Mouse (Mus musculus) ES-Bruce4 (cell line): ENCODE data around the gene Tmx2. TPM values are rescaled to one million over a fixed set of nuclear protein-coding genes. Genes with fewer than 3 reads are reported as not detected.
A peak's percentile ranks its signal among the peaks of the same experiment; 100 is the strongest.

Experiments used
- H3K27ac ChIP-seq: 2 replicates; pipeline ENCODE4 v1.5.1; 2012; ENCODE audit warnings: low read length, inconsistent platforms; ENCODE audit not compliant: insufficient read depth
- H3K27me3 ChIP-seq: 2 replicates; pipeline ENCODE4 v1.6.1; 2012; ENCODE audit warnings: mild to moderate bottlenecking, low read length, inconsistent platforms; ENCODE audit not compliant: control insufficient read depth, poor library complexity, insufficient read depth, severe bottlenecking
- H3K36me3 ChIP-seq: 2 replicates; pipeline ENCODE4 v1.6.1; 2012; ENCODE audit warnings: inconsistent platforms, mild to moderate bottlenecking, low read length, moderate library complexity; ENCODE audit not compliant: control insufficient read depth, poor library complexity, insufficient read depth, severe bottlenecking
- H3K4me1 ChIP-seq: one replicate; pipeline ENCODE4 v1.8.1; 2011; ENCODE audit warnings: low read length; ENCODE audit not compliant: control insufficient read depth, insufficient read depth
- H3K4me3 ChIP-seq: 2 replicates; pipeline ENCODE4 v1.5.1; 2011; ENCODE audit warnings: low read depth, mild to moderate bottlenecking, low read length
- H3K9ac ChIP-seq: 2 replicates; pipeline ENCODE4 v1.6.1; 2012; ENCODE audit warnings: low read depth, mild to moderate bottlenecking, inconsistent platforms; ENCODE audit not compliant: poor library complexity, severe bottlenecking
- H3K9me3 ChIP-seq: replicated peaks from 2 replicates; pipeline ENCODE4 v1.6.1; 2012; ENCODE audit warnings: mild to moderate bottlenecking, low read length, inconsistent platforms; ENCODE audit not compliant: control insufficient read depth, poor library complexity, insufficient read depth, severe bottlenecking
- CTCF ChIP-seq: IDR thresholded peaks from one replicate; pipeline ENCODE4 v1.8.1; 2011; ENCODE audit warnings: low read depth, low read length
- EP300 ChIP-seq: IDR thresholded peaks from 2 replicates; pipeline ENCODE4 v1.6.1; 2011; ENCODE audit warnings: low read depth, low read length; ENCODE audit not compliant: insufficient read depth
- POLR2A ChIP-seq: IDR thresholded peaks from one replicate; pipeline ENCODE4 v1.8.1; 2011; ENCODE audit warnings: low read length; ENCODE audit not compliant: insufficient read depth
- polyA plus RNA-seq: library from polyadenylated mRNA; stranded (reverse); fragments of >200 nt; gene quantifications from 2 replicates; pipeline ENCODE4 v1.2.4, GENCODE M21; 2011; ENCODE audit warnings: low read depth; ENCODE audit not compliant: missing spikeins, insufficient read depth, insufficient read length

Tmx2 gene
- polyA plus RNA-seq, 1 experiment: 63.5 TPM

DNA sequence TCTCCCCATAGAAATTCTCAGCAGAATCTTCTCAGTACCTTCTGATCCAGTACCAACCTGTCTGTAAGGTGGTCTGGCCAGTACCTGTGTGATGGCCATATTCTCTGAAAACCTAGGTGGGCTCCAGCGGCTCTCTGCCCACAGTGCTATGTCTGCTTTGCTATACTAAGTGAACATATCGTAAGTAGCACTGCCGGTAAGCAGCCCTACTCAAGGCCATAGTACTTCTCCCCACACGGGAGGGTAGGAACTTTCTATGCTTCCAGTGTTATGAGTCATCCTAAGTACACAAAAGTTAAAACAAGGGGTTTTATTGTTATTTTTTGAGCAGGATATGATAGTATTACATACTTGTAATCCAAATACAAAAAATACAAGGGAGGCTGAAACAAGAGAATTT lies 44.9 kb downstream of the Tmx2 start:
- H3K27me3 ChIP-seq: no peaks in the 10 kb centered on the region
- H3K9me3 ChIP-seq: no peaks in the 10 kb centered on the region
- H3K4me1 ChIP-seq: peaks cover 2% of the 10 kb centered on the region
- H3K4me3 ChIP-seq: 0 out of 2 replicates have a peak overlapping the region, but pooled peaks have one; percentile 33
- H3K9ac ChIP-seq: 0 out of 2 replicates have a peak overlapping the region, but pooled peaks have one; percentile 48
- peak overlapping the region; percentile 76 for H3K27ac ChIP-seq
- TF ChIP-seq POLR2A: no peak
- TF ChIP-seq EP300: no peak
- no peak for TF ChIP-seq CTCF
- H3K36me3 ChIP-seq: peaks cover 3% of the 10 kb centered on the region; the same call in 1 of the 2 replicates

DNA sequence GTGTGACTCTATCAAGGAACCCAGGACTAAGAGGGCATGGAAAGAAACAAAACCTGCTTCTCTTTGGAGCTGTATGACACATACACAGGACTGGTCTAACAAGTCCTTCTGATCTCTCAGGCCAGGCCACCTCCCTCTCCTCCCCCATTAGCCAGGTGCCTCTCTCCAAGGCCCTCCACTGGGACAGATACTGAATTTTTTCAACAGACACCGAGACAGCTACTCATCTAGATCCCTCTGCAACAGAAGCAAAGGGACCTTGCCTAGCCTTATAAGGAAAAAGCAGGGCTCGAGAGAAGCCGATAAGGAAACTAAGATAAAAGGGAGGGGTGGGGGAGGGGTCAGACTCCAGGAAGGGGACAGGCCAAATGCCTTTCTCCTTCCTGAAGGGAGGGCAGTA lies 45.9 kb downstream of the Tmx2 start:
- H3K27ac ChIP-seq: peak overlapping the region; percentile 90
- H3K36me3 ChIP-seq: peaks cover 5% of the 10 kb centered on the region
- H3K27me3 ChIP-seq: no peaks in the 10 kb centered on the region
- H3K4me1 ChIP-seq: peaks cover 2% of the 10 kb centered on the region
- TF ChIP-seq EP300: no peak
- no peak for TF ChIP-seq CTCF
- TF ChIP-seq POLR2A: no peak
- peak overlapping the region; percentile 48 for H3K9ac ChIP-seq
- peak overlapping the region; percentile 17; the same call in 1 of the 2 replicates for H3K4me3 ChIP-seq
- no peaks in the 10 kb centered on the region for H3K9me3 ChIP-seq

- peak overlapping the region; percentile 90 for H3K27ac ChIP-seq
These were observed 46.9 kb downstream of the Tmx2 start for GRCm38 (mm10) chr2:84632001-84632400.

DNA sequence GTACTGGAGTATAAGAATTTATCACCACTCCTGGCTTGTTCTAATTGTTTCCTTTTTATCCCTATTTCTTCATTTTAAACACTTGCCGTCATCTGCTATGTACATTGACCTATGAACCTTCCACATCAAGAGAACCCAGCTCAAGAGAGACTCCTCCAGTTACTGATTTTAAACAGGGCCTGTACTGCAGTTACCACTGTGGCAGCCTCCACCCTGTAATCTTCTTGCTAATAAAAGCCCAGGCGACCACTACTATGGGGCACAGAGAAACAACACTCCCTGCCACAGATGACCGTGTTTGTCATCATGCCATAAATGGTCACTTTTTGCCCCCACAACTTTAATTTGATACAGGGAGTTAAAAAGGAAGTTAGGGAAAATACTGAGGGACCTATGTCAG lies 51.9 kb downstream of the Tmx2 start:
- Histone ChIP-seq H3K4me3 (no peak overlapping the region), H3K27me3 (no peaks in the 10 kb centered on the region), H3K9ac (no peak overlapping the region), H3K36me3 (peaks cover 11% of the 10 kb centered on the region), H3K4me1 (no peaks in the 10 kb centered on the region), H3K27ac (no peak overlapping the region; the same call in 1 of the 2 replicates), H3K9me3 (no peaks in the 10 kb centered on the region)
- TF ChIP-seq CTCF (no peak), POLR2A (no peak), EP300 (no peak)

More at GRCm38 (mm10) chr2:84632001-84632400, 46.9 kb downstream of the Tmx2 start:
- Histone ChIP-seq H3K36me3 (peaks cover 5% of the 10 kb centered on the region), H3K9me3 (no peaks in the 10 kb centered on the region), H3K27me3 (no peaks in the 10 kb centered on the region), H3K4me1 (peaks cover 2% of the 10 kb centered on the region), H3K9ac (no peak overlapping the region), H3K4me3 (no peak overlapping the region)
- TF ChIP-seq CTCF: no peak
- TF ChIP-seq EP300: no peak
- TF ChIP-seq POLR2A: no peak

GRCm38 (mm10) chr2:84626366-84626975 lies 52.5 kb downstream of the Tmx2 start:
- Histone ChIP-seq H3K27ac (peak overlapping the region; percentile 38), H3K9ac (no peak overlapping the region), H3K27me3 (no peaks in the 10 kb centered on the region), H3K9me3 (no peaks in the 10 kb centered on the region), H3K4me3 (no peak overlapping the region), H3K36me3 (peaks cover 13% of the 10 kb centered on the region), H3K4me1 (no peaks in the 10 kb centered on the region)
- TF ChIP-seq EP300 (no peak), POLR2A (no peak), CTCF (no peak)

GRCm38 (mm10) chr2:84624201-84624600 lies 54.7 kb downstream of the Tmx2 start:
- TF ChIP-seq EP300: no peak
- H3K9me3 ChIP-seq: no peaks in the 10 kb centered on the region
- H3K36me3 ChIP-seq: peaks cover 29% of the 10 kb centered on the region
- H3K4me1 ChIP-seq: no peaks in the 10 kb centered on the region
- H3K27ac ChIP-seq: no peak overlapping the region
- H3K4me3 ChIP-seq: no peak overlapping the region
- H3K27me3 ChIP-seq: no peaks in the 10 kb centered on the region
- H3K9ac ChIP-seq: no peak overlapping the region
